Mouse (Mus musculus) embryonic fibroblast, embryonic 13.5 days (primary cell): Measurements from ENCODE around the gene Gm13276.
"Not testable (repeated sequence)": the region's sequence is repeated elsewhere in the genome, so short reads cannot be mapped to it uniquely, and the experiment has no call there.

Source experiments
- CTCF ChIP-seq: IDR thresholded peaks from 2 replicates; pipeline ENCODE4 v1.5.1; 2011; ENCODE audit warnings: mild to moderate bottlenecking, control low read depth, low read length, moderate library complexity, borderline replicate concordance; ENCODE audit not compliant: insufficient read depth
- POLR2A ChIP-seq: IDR thresholded peaks from 2 replicates; pipeline ENCODE4 v1.6.1; 2011; ENCODE audit warnings: low read depth, mild to moderate bottlenecking, control low read depth, low read length, moderate library complexity

GRCm38 (mm10) chr4:88762341-88762740 lies 23.2 kb upstream of the Gm13276 start:
- TF ChIP-seq CTCF, POLR2A: not testable (repeated sequence)
